Mouse (Mus musculus) ES-E14 (cell line): ENCODE results near the gene Hist1h2bk.

Source experiments
- HCFC1 ChIP-seq: IDR thresholded peaks from 2 replicates; pipeline ENCODE4 v1.6.1; 2012; ENCODE audit warnings: low read length, inconsistent platforms, borderline replicate concordance; ENCODE audit not compliant: insufficient read depth
- MAFK ChIP-seq: IDR thresholded peaks from 2 replicates; pipeline ENCODE4 v1.6.1; 2014; ENCODE audit warnings: mild to moderate bottlenecking, low read depth, low read length, inconsistent platforms; ENCODE audit not compliant: insufficient read depth
- ZC3H11A ChIP-seq: IDR thresholded peaks from 2 replicates; pipeline ENCODE4 v1.6.1; 2012; ENCODE audit warnings: low read depth, mild to moderate bottlenecking, inconsistent platforms, low read length, borderline replicate concordance
- ZNF384 ChIP-seq: IDR thresholded peaks from 2 replicates; pipeline ENCODE4 v1.6.1; 2012; ENCODE audit warnings: low read depth, low read length, inconsistent platforms

DNA sequence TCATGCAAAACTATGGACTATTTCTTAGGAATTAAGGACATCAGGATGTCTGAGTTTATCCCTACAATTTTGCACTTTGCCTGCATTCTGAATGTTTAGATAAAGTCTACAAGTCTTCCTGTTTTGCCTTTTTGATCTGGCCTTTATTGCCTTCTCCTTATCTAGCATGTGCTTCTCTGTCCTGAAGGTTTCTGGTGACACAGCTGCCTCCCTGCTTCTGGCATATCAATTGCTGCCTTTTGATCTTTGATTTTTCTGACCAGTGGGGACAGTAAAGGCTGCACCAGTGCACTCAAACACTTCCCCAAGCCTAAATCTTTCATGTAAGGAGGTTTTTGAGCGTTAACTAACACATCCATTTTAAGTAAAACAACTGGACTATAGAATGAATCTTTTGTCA lies 27.8 kb downstream of the Hist1h2bk start:
- TF ChIP-seq HCFC1 = no peak
- no peak for TF ChIP-seq ZC3H11A
- no peak for TF ChIP-seq MAFK
- TF ChIP-seq ZNF384 = no peak
